Mouse (Mus musculus) liver, embryonic 15.5 days (tissue): ENCODE data around the gene Tle2. TPM values are rescaled to one million over a fixed set of nuclear protein-coding genes. Genes with fewer than 3 reads are reported as not detected.
A peak's percentile ranks its signal among the peaks of the same experiment; 100 is the strongest.

Experiments
- ATAC-seq: fragments of 200-750 bp; cut with Nextera tagmentation; 2 replicates; pipeline ENCODE4 v1.8.0; 2017; ENCODE audit warnings: moderate number of reproducible peaks, mild to moderate bottlenecking, moderate library complexity; ENCODE audit not compliant: insufficient read depth
- H3K27ac ChIP-seq: fragments of 300-500 bp; sonication (generic); replicated peaks from 2 replicates; pipeline ENCODE4 v1.5.1; 2015; ENCODE audit warnings: mild to moderate bottlenecking, inconsistent platforms
- H3K27me3 ChIP-seq: fragments of 300-500 bp; sonication (generic); 2 replicates; pipeline ENCODE4 v1.6.1; 2015; ENCODE audit warnings: mild to moderate bottlenecking, inconsistent platforms
- H3K36me3 ChIP-seq: fragments of 300-500 bp; sonication (generic); replicated peaks from 2 replicates; pipeline ENCODE4 v1.6.1; 2015; ENCODE audit warnings: moderate library complexity, mild to moderate bottlenecking, inconsistent platforms
- H3K4me1 ChIP-seq: fragments of 300-500 bp; sonication (generic); replicated peaks from 2 replicates; pipeline ENCODE4 v1.6.1; 2015; ENCODE audit warnings: inconsistent platforms
- H3K4me2 ChIP-seq: fragments of 300-500 bp; sonication (generic); 2 replicates; pipeline ENCODE4 v1.6.1; 2015; ENCODE audit warnings: moderate library complexity, mild to moderate bottlenecking, inconsistent platforms
- H3K4me3 ChIP-seq: fragments of 300-500 bp; sonication (generic); replicated peaks from 2 replicates; pipeline ENCODE4 v1.5.1; 2015; ENCODE audit warnings: mild to moderate bottlenecking, inconsistent platforms
- H3K9ac ChIP-seq: fragments of 300-500 bp; sonication (generic); 2 replicates; pipeline ENCODE4 v1.6.1; 2015; ENCODE audit warnings: moderate library complexity, mild to moderate bottlenecking, inconsistent platforms
- H3K9me3 ChIP-seq: fragments of 300-500 bp; sonication (generic); replicated peaks from 2 replicates; pipeline ENCODE4 v1.6.1; 2016; ENCODE audit warnings: inconsistent platforms
- WGBS: fragments of 180-500 bp; shearing (Covaris S2); methylation state at CpG from one replicate; pipeline ENCODE4 v1.1.7; 2015; ENCODE audit warnings: mixed read lengths; ENCODE audit not compliant: insufficient replicate concordance; 5-methylcytosine and 5-hydroxymethylcytosine counted together
- polyA plus RNA-seq: library from polyadenylated mRNA; unstranded; fragments of >200 nt; fragmentation: Nextera tagmentation; extraction: Ambion mirVana; gene quantifications from 2 replicates; pipeline ENCODE4 v1.2.1, GENCODE M21; 2015

Tle2 gene
- polyA plus RNA-seq, 1 experiment from 2014 or later, result 2.2 TPM

DNA sequence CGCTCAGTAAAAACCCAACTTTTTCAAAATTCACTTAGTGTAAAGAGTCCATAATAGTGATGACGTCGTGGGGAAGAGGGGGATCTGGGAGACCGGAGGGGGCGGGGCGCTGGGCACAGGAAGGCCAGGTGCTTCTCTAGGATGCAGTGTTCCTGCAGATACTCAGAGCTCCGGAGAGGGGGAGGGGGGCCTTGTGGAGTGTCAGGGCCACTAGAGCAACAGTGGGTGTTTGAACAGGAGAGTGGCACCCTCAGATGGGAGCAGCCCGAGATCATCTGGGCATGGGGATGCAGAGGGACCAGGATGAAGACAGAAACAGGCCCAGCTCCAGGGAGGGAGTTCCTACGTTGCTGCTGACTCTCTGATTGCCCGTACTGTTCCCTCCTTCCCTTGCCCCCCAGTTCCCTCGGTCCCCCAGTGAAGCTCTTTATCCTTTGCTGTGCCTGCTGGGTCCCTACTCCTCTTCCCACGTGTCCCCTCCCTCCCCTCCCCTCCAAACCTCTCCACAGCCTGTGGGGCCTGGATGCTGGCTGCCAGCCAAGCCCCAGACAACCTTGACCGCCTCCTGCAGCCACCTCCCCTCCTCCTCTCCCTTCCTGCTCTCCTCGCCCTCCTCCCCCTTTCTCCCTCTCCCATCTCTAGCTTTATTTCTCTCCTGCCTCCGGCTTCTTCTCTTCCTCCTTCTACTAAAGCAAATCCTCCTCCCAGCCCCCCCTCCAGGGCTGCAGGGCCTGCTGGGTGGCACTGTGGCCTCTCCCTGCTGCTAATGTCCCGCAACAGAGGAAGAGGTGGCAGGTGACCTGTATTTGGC lies 5.8 kb upstream of the Tle2 start:
- Histone ChIP-seq H3K4me1 (peaks cover 78% of the 10 kb centered on the region), H3K27me3 (peaks cover 26% of the 10 kb centered on the region), H3K4me2 (no peak overlapping the region; the same call in 1 of the 2 replicates), H3K9ac (no peak overlapping the region), H3K36me3 (peaks cover 28% of the 10 kb centered on the region), H3K4me3 (no peak overlapping the region), H3K27ac (0 out of 2 replicates have a peak overlapping the region, but pooled peaks have one; percentile 29), H3K9me3 (no peaks in the 10 kb centered on the region)
- WGBS, result 21% methylated on average over 16 of the region's 16 CpGs
- ATAC-seq, result no peak

DNA sequence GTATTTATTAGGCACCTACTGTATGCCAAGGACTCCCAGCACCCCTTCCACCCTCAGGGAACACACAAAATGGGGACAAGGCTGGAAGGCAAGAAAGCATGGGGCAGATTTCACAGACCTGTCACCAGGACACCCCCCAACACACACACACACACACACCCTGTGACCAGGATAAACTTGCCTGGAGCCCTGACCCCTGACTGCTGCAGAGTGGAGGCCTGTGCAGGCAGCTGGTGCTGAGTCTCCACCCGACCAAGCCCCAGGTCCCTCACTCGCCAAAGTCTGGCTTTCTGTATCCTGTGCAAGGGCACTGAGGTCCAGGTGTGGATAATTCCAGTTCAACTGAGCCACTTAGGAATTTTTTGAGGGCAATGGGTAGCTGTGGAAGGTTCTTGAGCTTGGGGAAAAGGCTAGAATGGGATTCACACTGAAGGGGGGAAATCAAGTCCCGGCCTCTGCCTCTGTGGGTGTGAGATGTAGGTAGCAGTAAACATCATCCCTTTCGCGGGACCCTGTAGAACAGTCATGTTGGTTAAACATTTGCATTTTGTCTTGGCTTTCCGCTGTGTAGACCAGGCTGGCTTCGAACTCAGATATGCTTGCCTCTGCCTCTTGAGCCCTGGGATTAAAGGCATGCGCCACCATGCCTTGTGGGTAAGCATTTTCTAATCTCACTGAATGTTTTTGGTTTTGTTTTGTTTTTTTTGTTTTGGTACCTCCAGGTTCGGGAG lies 4.7 kb upstream of the Tle2 start:
- no peak overlapping the region for H3K27ac ChIP-seq
- no peak overlapping the region for H3K9ac ChIP-seq
- H3K9me3 ChIP-seq, result no peaks in the 10 kb centered on the region
- H3K4me3 ChIP-seq, result no peak overlapping the region
- 62% methylated on average over 9 of the region's 9 CpGs for WGBS
- peaks cover 17% of the 10 kb centered on the region for H3K36me3 ChIP-seq
- no peak for ATAC-seq
- peaks cover 37% of the 10 kb centered on the region for H3K27me3 ChIP-seq
- H3K4me2 ChIP-seq, result peak overlapping the region; percentile 95; the same call in 1 of the 2 replicates
- H3K4me1 ChIP-seq, result peaks cover 78% of the 10 kb centered on the region

DNA sequence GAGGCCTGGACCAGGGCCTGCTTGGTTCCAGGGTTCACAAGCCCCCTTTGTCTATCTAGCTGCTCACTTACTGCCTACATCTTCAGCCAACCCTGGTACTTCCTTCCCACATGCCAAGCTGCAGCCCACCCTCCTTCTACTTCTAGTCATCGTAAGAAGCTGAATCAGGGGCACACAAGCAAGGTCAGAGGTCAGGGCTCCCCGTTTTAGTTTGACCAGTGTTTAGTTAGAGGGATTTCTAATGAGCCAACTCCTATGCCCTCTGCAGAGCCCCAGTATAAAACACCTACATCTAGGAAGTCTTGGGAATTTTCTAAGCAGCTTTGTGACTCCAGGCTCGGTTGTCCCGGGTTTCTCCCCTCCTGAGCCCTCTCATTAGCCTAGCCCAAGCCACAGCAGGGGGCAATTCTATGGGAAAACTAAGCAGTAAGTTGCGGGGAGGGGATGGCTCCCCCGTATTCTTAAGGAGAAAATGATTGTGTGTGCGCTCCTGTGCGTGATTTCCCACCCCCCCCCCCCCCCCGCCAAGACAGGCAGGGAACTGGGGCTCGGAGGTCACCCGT lies 4.0 kb upstream of the Tle2 start:
- H3K4me1 ChIP-seq, result peaks cover 78% of the 10 kb centered on the region
- peak overlapping the region; percentile 95 for H3K4me2 ChIP-seq
- H3K4me3 ChIP-seq, result peak overlapping the region; percentile 67
- H3K9ac ChIP-seq, result peak overlapping the region; percentile 55
- H3K36me3 ChIP-seq, result peaks cover 11% of the 10 kb centered on the region
- H3K27ac ChIP-seq, result peak overlapping the region; percentile 83
- H3K9me3 ChIP-seq, result no peaks in the 10 kb centered on the region
- H3K27me3 ChIP-seq, result peaks cover 43% of the 10 kb centered on the region
- ATAC-seq, result no peak
- WGBS, result 17% methylated on average over 9 of the region's 11 CpGs

DNA sequence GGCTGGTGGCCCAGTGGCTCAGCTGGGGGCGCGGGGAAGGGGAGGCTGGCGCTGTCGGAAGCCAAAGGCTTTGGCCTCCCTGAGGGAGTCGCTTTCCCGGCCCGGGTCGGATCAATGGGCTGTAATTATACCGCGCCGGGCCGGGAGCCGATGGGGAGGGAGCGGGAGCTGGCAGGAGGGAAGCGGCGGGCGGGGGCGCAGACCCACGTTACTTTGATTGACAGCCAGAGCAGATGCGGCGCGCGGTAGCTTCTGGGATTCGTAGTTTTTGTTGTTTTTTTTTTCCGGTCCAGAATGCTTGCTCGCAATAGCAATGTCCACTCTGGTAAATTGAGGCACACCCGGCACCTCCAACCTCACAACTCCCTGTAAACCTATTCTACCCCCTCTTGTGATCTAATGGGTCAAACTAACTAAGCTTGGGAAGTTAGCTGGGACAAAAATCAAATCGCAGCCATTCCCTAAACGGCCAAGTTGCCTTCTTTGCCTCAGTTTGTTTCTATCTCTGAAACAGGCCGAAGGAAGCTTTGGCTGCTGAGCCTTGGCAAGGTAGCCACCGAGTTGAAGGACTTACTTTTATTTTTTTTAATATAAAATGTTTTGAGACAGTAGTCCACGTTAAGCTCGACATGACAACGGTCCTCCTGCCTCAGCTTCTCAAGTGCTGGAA lies 3.4 kb upstream of the Tle2 start:
- Histone ChIP-seq H3K4me2 (peak overlapping the region; percentile 95), H3K27ac (peak overlapping the region; percentile 83), H3K27me3 (peaks cover 50% of the 10 kb centered on the region), H3K36me3 (peaks cover 4% of the 10 kb centered on the region), H3K9ac (peak overlapping the region; percentile 55), H3K9me3 (no peaks in the 10 kb centered on the region), H3K4me1 (peaks cover 79% of the 10 kb centered on the region), H3K4me3 (peak overlapping the region; percentile 67)
- WGBS, result under 1% methylated on average over 34 of the region's 34 CpGs
- ATAC-seq, result peak; percentile 19

DNA sequence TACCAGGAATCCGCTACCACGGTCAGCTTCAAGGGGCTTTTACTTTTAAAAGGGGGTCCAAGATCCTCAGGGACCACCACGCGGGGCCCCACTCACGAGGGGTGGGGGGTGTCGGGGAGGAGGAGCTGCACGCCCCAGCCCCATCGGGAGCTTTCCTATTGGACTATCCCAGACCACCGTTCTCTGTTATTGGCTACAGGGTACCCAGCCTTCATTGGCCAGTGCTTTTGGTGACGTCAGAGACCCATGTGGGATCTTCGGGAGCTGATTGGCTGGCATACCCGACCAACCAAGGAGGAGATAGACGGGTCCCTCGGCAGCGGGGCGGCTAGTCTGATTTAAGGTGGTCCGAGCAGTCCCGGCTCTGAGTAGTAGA lies 2.9 kb upstream of the Tle2 start:
- Histone ChIP-seq H3K4me2 (peak overlapping the region; percentile 95), H3K9ac (peak overlapping the region; percentile 55), H3K4me1 (peaks cover 83% of the 10 kb centered on the region), H3K9me3 (no peaks in the 10 kb centered on the region), H3K4me3 (peak overlapping the region; percentile 67), H3K27me3 (peaks cover 55% of the 10 kb centered on the region), H3K27ac (peak overlapping the region; percentile 83), H3K36me3 (no peaks in the 10 kb centered on the region)
- under 1% methylated on average over 18 of the region's 18 CpGs for WGBS
- peak; percentile 85 for ATAC-seq

DNA sequence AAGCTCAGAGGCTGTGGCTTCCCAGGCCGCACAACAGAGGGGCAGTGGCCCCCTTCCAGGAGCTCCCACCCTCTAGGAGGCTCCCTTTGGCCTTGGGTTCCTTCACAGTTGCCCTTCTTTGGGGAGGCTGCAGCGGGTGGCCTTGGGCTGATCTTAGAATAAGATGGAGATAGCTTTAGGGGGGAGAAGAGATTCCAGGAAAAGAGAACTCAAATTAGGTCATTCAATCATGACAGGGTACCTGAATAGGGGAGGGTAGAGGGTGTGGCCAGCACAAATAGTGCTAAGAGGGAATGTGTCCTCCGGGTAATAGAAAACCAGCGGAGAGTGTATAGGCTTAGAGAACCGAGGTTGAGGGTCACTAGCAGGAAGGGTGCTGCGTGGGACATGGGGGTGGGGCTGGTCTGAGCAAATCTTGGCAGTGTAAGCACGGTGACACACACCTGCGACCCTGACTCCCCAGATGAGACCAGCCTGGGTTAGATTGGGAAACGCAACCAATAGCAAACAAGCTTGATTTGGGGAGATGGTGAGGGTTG lies 2.2 kb upstream of the Tle2 start:
- H3K27ac ChIP-seq, result peak overlapping the region; percentile 53
- ATAC-seq, result 0 out of 2 replicates have a peak, but pooled peaks have one; percentile 1

DNA sequence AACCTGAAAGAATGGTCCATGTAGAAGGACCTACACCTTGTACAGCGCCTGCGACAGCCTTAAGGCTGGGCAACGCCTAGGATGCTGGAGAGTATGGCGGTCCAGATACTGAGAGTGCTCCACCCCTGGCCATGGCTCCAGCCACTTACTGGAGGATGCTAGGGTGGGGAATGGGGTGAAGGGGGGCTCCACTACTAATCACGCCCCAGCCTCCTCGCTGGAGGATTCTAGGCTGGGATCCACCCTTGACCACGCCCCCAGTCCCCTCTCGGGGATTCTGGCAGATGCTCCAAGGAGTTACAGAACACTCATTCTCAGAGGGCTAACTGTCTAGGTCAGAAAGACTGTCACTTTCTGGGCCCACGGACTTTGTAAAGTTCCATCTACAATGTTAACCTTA lies 1.4 kb upstream of the Tle2 start:
- Histone ChIP-seq H3K27me3 (peaks cover 68% of the 10 kb centered on the region), H3K9ac (no peak overlapping the region), H3K36me3 (no peaks in the 10 kb centered on the region), H3K4me1 (peaks cover 83% of the 10 kb centered on the region), H3K27ac (peak overlapping the region; percentile 53), H3K4me2 (peak overlapping the region; percentile 95), H3K9me3 (no peaks in the 10 kb centered on the region), H3K4me3 (peak overlapping the region; percentile 67)
- ATAC-seq, result peak; percentile 57
- WGBS, result 21% methylated on average over 9 of the region's 9 CpGs

More for the DNA sequence above, 2.2 kb upstream of the Tle2 start:
- Histone ChIP-seq H3K36me3 (no peaks in the 10 kb centered on the region), H3K9ac (peak overlapping the region; percentile 30; the same call in 1 of the 2 replicates), H3K4me3 (peak overlapping the region; percentile 67), H3K4me1 (peaks cover 83% of the 10 kb centered on the region), H3K9me3 (no peaks in the 10 kb centered on the region), H3K4me2 (peak overlapping the region; percentile 95), H3K27me3 (peaks cover 62% of the 10 kb centered on the region)
- 14% methylated on average over 9 of the region's 9 CpGs for WGBS

DNA sequence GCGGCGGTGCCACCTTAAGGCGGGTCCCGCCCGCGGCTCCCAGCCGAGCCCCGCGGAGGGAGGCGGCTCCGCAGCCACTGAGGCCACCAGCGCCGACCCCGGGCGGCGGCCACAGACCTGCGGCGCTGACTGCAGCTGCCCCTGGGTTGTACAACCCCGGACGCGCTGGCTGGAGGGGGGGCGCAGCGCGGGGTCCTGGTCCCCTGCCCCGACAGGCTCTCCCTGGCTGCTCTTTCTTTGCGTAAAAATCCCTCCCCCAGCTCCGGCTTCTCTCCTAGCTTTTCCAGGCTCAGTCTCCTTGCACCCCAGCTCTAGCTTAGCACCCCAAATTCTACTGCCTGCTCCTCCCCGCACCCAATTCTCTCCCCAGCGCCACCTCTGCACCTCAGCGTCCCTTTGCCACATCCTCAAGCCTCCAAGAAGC lies 859 bp downstream of the Tle2 start:
- no peak for ATAC-seq
- Histone ChIP-seq H3K27ac (no peak overlapping the region), H3K4me2 (peak overlapping the region; percentile 78), H3K36me3 (no peaks in the 10 kb centered on the region), H3K9me3 (no peaks in the 10 kb centered on the region), H3K27me3 (peaks cover 79% of the 10 kb centered on the region), H3K9ac (peak overlapping the region; percentile 39; the same call in 1 of the 2 replicates), H3K4me3 (peak overlapping the region; percentile 56), H3K4me1 (peaks cover 62% of the 10 kb centered on the region)
- under 1% methylated on average over 30 of the region's 30 CpGs for WGBS

DNA sequence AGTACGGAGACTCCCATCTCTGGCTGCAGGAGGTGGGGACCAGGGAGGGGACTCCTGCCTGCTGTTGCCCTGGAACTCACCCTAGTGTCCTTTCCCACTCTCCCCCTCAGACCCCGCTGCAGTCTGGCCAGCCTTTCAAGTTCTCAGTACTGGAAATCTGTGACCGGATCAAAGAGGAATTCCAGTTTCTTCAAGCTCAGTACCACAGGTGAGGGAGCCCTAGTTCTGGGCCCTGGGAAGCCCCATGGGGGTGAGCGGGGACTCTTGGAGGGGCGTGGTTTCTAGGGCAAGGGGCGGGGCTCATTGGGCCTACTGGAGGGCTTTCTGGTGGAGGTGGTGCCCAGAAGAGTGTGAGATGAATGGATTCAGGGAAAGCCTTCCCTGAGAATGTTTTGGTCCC lies 1.3 kb downstream of the Tle2 start:
- WGBS, result 5% methylated on average over 6 of the region's 6 CpGs
- Histone ChIP-seq H3K36me3 (no peaks in the 10 kb centered on the region), H3K4me1 (peaks cover 57% of the 10 kb centered on the region), H3K27ac (no peak overlapping the region), H3K4me3 (peak overlapping the region; percentile 56), H3K4me2 (peak overlapping the region; percentile 78), H3K27me3 (peaks cover 83% of the 10 kb centered on the region), H3K9me3 (no peaks in the 10 kb centered on the region), H3K9ac (peak overlapping the region; percentile 39; the same call in 1 of the 2 replicates)
- no peak for ATAC-seq

DNA sequence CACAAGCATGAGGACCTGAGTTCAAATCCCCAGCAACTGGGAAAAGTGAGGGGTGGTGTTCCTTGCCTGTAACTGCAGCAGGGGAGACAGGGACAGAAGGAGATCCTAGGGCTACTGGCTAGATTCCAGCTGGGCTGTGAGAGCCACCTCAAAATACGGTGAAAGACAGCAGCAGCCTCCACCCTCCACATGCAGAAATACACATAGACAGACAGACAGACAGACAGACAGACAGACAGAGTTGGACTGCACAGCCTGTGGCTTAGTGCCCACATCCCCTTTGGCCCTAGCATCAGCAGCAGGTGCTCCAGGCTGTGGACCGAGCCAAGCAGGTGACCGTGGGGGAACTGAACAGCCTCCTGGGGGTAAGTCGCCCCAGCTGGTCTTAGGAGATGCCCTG lies 5.6 kb downstream of the Tle2 start:
- Histone ChIP-seq H3K4me2 (no peak overlapping the region), H3K9ac (no peak overlapping the region), H3K36me3 (no peaks in the 10 kb centered on the region), H3K4me1 (peaks cover 14% of the 10 kb centered on the region), H3K27me3 (peaks cover 70% of the 10 kb centered on the region), H3K4me3 (no peak overlapping the region), H3K9me3 (no peaks in the 10 kb centered on the region), H3K27ac (no peak overlapping the region)
- no peak for ATAC-seq
- 37% methylated on average over 4 of the region's 4 CpGs for WGBS
